In genomic region chr1:87265200-87265599, GRCm38 (mm10) we compare ENCODE assay signal across 8 mouse cellular contexts. TPM values are rescaled to one million over a fixed set of nuclear protein-coding genes. Genes with fewer than 3 reads are reported as not detected.
DNase-seq lines count a peak whose midpoint lies in the region; ATAC-seq lines count a peak whose summit lies in the region.

No protein-coding gene starts in this region.

- peaks cover 22% of the 10 kb centered on the region for H3K4me1 ChIP-seq in hindbrain, embryonic 14.5 days (replicated peaks; ENCODE audit: control insufficient read depth, insufficient read depth, low read length)
- peaks cover 45% of the 10 kb centered on the region for H3K4me1 ChIP-seq in midbrain, embryonic 10.5 days

- no peak overlapping the region for H3K27ac ChIP-seq in hindbrain, embryonic 14.5 days
- H3K27ac ChIP-seq in midbrain, embryonic 10.5 days (replicated peaks), result no peak overlapping the region

- no peaks in the 10 kb centered on the region for H3K36me3 ChIP-seq in hindbrain, embryonic 14.5 days (replicated peaks; ENCODE audit: control insufficient read depth, insufficient read depth)
- H3K36me3 ChIP-seq in midbrain, embryonic 10.5 days, result no peaks in the 10 kb centered on the region

- under 1% methylated on average over 13 of the region's 13 CpGs for WGBS in hindbrain, embryonic 14.5 days
- under 1% methylated on average over 13 of the region's 13 CpGs for WGBS in midbrain, embryonic 10.5 days

- ATAC-seq in hindbrain, embryonic 14.5 days (ENCODE audit: low FRiP score), result no peak
- no peak for ATAC-seq in activated CD4-positive, CD25-positive, alpha-beta regulatory T cell, adult 4 months

- H3K9ac ChIP-seq in hindbrain, embryonic 14.5 days, result no peak overlapping the region; the same call in 1 of the 2 replicates

- peak overlapping the region; percentile 97 for H3K4me2 ChIP-seq in hindbrain, embryonic 14.5 days (replicated peaks)

- H3K4me3 ChIP-seq in hindbrain, embryonic 14.5 days (replicated peaks; ENCODE audit: low read length), result peak overlapping the region; percentile 44
- H3K4me3 ChIP-seq in midbrain, embryonic 10.5 days, result peak overlapping the region; percentile 72

- no peaks in the 10 kb centered on the region for H3K9me3 ChIP-seq in hindbrain, embryonic 14.5 days (ENCODE audit: control insufficient read depth, low read length)
- H3K9me3 ChIP-seq in midbrain, embryonic 10.5 days (replicated peaks), result no peaks in the 10 kb centered on the region

- DNase-seq in embryo, embryonic 10.5 days (ENCODE audit: low spot score), result peak; percentile 39
- DNase-seq in embryo, embryonic 9.5 days (ENCODE audit: extremely low spot score), result no peak
- peak; percentile 42 for DNase-seq in Muller cell, postnatal 12 days (ENCODE audit: inconsistent ontology term)
- no peak for DNase-seq in hindbrain, embryonic 14.5 days (ENCODE audit: low spot score)
- peak; percentile 25 for DNase-seq in midbrain, embryonic 10.5 days (ENCODE audit: low spot score)
- no peak for DNase-seq in layer of hippocampus, adult 11-12 months (ENCODE audit: low spot score)
- no peak for DNase-seq in right cerebral cortex, postnatal 10 days (ENCODE audit: low spot score in 2 of 2)

- H3K27me3 ChIP-seq in hindbrain, embryonic 14.5 days (ENCODE audit: control insufficient read depth, insufficient read depth, low read length), result peaks cover 70% of the 10 kb centered on the region
- H3K27me3 ChIP-seq in midbrain, embryonic 10.5 days (ENCODE audit: low read depth, poor library complexity, severe bottlenecking), result peaks cover 94% of the 10 kb centered on the region

RNA-seq across cellular contexts. Expression of gene Efhd1, which starts 1.0 kb away (rescaled TPM):
- 1.6 and 1.7 TPM in 2 replicates for polyA plus RNA-seq in hindbrain, embryonic 14.5 days (2014; fragmentation: Nextera tagmentation; extraction: Ambion mirVana)
- polyA plus RNA-seq in midbrain, embryonic 10.5 days (2016; fragmentation: Nextera tagmentation; extraction: Ambion mirVana), result 0.64 and 0.71 TPM in 2 replicates
- not detected for polyA plus RNA-seq in activated CD4-positive, CD25-positive, alpha-beta regulatory T cell, adult 4 months (2017; shearing (Covaris generic))

RNA-seq across cellular contexts. Expression of gene Eif4e2, which starts 51.5 kb away (rescaled TPM):
- 66.8 and 74.7 TPM in 2 replicates for polyA plus RNA-seq in hindbrain, embryonic 14.5 days (2014; fragmentation: Nextera tagmentation; extraction: Ambion mirVana)
- 172 and 173 TPM in 2 replicates for polyA plus RNA-seq in midbrain, embryonic 10.5 days (2016; fragmentation: Nextera tagmentation; extraction: Ambion mirVana)
- 100 to 1,000 TPM; 128 to 155 TPM for polyA plus RNA-seq in activated CD4-positive, CD25-positive, alpha-beta regulatory T cell, adult 4 months (2017; shearing (Covaris generic))

Comparison
In these comparisons a context has a peak if more than half of its experiments do, and no peak if none do; other contexts are left out.
1. DNase-seq: peak in embryo, embryonic 10.5 days (single experiment), Muller cell, postnatal 12 days (single experiment) and midbrain, embryonic 10.5 days (single experiment); none in embryo, embryonic 9.5 days (single experiment), hindbrain, embryonic 14.5 days (single experiment), layer of hippocampus, adult 11-12 months (single experiment) and right cerebral cortex, postnatal 10 days (0 of 2).